9 mouse cellular contexts compared by ENCODE assay signal in genomic region chr16:97534876-97535461, GRCm38 (mm10). TPM values are rescaled to one million over a fixed set of nuclear protein-coding genes. Genes with fewer than 3 reads are reported as not detected.
DNase-seq lines count a peak whose midpoint lies in the region; ATAC-seq and TF ChIP-seq lines count a peak whose summit lies in the region.
"Had no signal": no experiment of that assay in that cellular context is flagged by ENCODE, and none has a peak within 500 bp of the region (broad histone marks: within the 10 kb centered on the region; RNA-seq: fewer than 3 reads in every experiment).

No protein-coding gene starts in this region.

- H3K9me3 ChIP-seq in MEL (replicated peaks; ENCODE audit: insufficient read depth, low read length), result no peaks in the 10 kb centered on the region
- H3K9me3 ChIP-seq in liver, embryonic 15.5 days (replicated peaks), result no peaks in the 10 kb centered on the region

- 20% methylated on average over 5 of the region's 5 CpGs for WGBS in liver, embryonic 15.5 days (ENCODE audit: insufficient replicate concordance)

- peaks cover 0 to 3% of the 10 kb centered on the region in 2 experiments; a peak in 1 of 4 replicates for H3K36me3 ChIP-seq in MEL (ENCODE audit: control insufficient read depth in 1 of 2, insufficient read depth in 2 of 2, low read length in 2 of 2)
- no peaks in the 10 kb centered on the region for H3K36me3 ChIP-seq in liver, embryonic 15.5 days (replicated peaks)

- TF ChIP-seq POLR2A in MEL (IDR thresholded peaks at IDR 0.05; ENCODE audit: control insufficient read depth in 1 of 2, insufficient read depth in 1 of 2, low read depth in 1 of 2, low read length in 2 of 2, poor library complexity in 1 of 2), result no peak

- no peak for TF ChIP-seq CTCF in MEL (IDR thresholded peaks at IDR 0.05 in 2 of 3, conservative IDR thresholded peaks at IDR 0.05 in 1 of 3; ENCODE audit: control insufficient read depth in 1 of 3, insufficient read depth in 1 of 3, low read depth in 2 of 3, low read length in 3 of 3, poor library complexity in 1 of 3, severe bottlenecking in 1 of 3)

- peak overlapping the region; percentile 78 to 92 for H3K4me3 ChIP-seq in MEL (ENCODE audit: control insufficient read depth in 1 of 2, insufficient read depth in 1 of 2, low read depth in 2 of 2, low read length in 2 of 2)
- H3K4me3 ChIP-seq in liver, embryonic 15.5 days (replicated peaks), result peak overlapping the region; percentile 21

- H3K4me1 ChIP-seq in MEL (ENCODE audit: control insufficient read depth in 1 of 2, insufficient read depth in 2 of 2, low read length in 2 of 2), result peaks cover 6 to 14% of the 10 kb centered on the region in 2 experiments; a peak in 3 of 4 replicates
- peaks cover 23% of the 10 kb centered on the region for H3K4me1 ChIP-seq in liver, embryonic 15.5 days (replicated peaks)

- DNase-seq in MEL (ENCODE audit: low read depth, low spot score), result peak; percentile 57
- DNase-seq in brain, embryonic 18.5 days (ENCODE audit: low read depth, low spot score), result peak; percentile 6
- DNase-seq in forelimb bud, embryonic 11.5 days (ENCODE audit: low read depth, low spot score), result peak; percentile 13
- peak; percentile 3 to 30 for DNase-seq in layer of hippocampus, adult 18-20 months (ENCODE audit: low spot score in 2 of 2)
- DNase-seq in naive thymus-derived CD4-positive, alpha-beta T cell, adult 2 months (ENCODE audit: low read depth), result peak; percentile 67
- DNase-seq in thymus, postnatal 4 days, result peak; percentile 23

- peak; percentile 70 to 80 for ATAC-seq in hematopoietic stem cell, adult 5-6 weeks (replicated peaks in 1 of 2; ENCODE audit: insufficient read depth in 1 of 2, low FRiP score in 2 of 2, low TSS enrichment in 1 of 2, low read depth in 1 of 2, poor library complexity in 2 of 2, severe bottlenecking in 2 of 2)
- peak; percentile 66 for ATAC-seq in liver, embryonic 15.5 days (ENCODE audit: insufficient read depth)

- H3K79me2 ChIP-seq in MEL (ENCODE audit: control insufficient read depth, insufficient read depth, low read length, poor library complexity), result no peaks in the 10 kb centered on the region

- TF ChIP-seq RAD21 in MEL (IDR thresholded peaks at IDR 0.05; ENCODE audit: low read depth, low read length), result no peak

- no peak overlapping the region for H3K27ac ChIP-seq in MEL (ENCODE audit: control insufficient read depth, low read depth, low read length)
- H3K27ac ChIP-seq in liver, embryonic 15.5 days (replicated peaks), result peak overlapping the region; percentile 82

- peak overlapping the region; percentile 53 for H3K4me2 ChIP-seq in liver, embryonic 15.5 days

- no peak for TF ChIP-seq EP300 in MEL (IDR thresholded peaks at IDR 0.05; ENCODE audit: low read depth in 1 of 2, low read length in 2 of 2)

- H3K9ac ChIP-seq in MEL (ENCODE audit: control insufficient read depth, low read depth, low read length, poor library complexity, severe bottlenecking), result peak overlapping the region; percentile 60
- no peak overlapping the region for H3K9ac ChIP-seq in liver, embryonic 15.5 days

- H3K27me3 ChIP-seq in MEL (ENCODE audit: control insufficient read depth in 1 of 2, insufficient read depth in 2 of 2, low read length in 2 of 2), result no peaks in the 10 kb centered on the region
- H3K27me3 ChIP-seq in liver, embryonic 15.5 days, result no peaks in the 10 kb centered on the region

TF ChIP-seq in MEL, 35 proteins besides CTCF, POLR2A, EP300 and RAD21:
- no peak for TF ChIP-seq MAFK (IDR thresholded peaks at IDR 0.05; ENCODE audit: borderline replicate concordance, low read depth, low read length)
- TF ChIP-seq TBP (IDR thresholded peaks at IDR 0.05; ENCODE audit: low read depth, low read length), result no peak
- TF ChIP-seq RCOR1 (IDR thresholded peaks at IDR 0.05; ENCODE audit: low read depth, low read length), result no peak
- no peak for TF ChIP-seq CHD1 (IDR thresholded peaks at IDR 0.05; ENCODE audit: low read depth, low read length)
- TF ChIP-seq MAZ (IDR thresholded peaks at IDR 0.05; ENCODE audit: low read depth, low read length), result 0 out of 2 replicates have a peak, but pooled peaks have one; percentile 27
- no peak for TF ChIP-seq E2F4 (IDR thresholded peaks at IDR 0.05; ENCODE audit: borderline replicate concordance, low read depth, low read length)
- TF ChIP-seq NRF1 (IDR thresholded peaks at IDR 0.05; ENCODE audit: insufficient read depth, low read depth, low read length, poor library complexity, severe bottlenecking), result no peak
- TF ChIP-seq GABPA (IDR thresholded peaks at IDR 0.05; ENCODE audit: low read depth, low read length), result no peak
- no peak for TF ChIP-seq HCFC1 (IDR thresholded peaks at IDR 0.05; ENCODE audit: low read depth, low read length)
- no peak for TF ChIP-seq ZMIZ1 (IDR thresholded peaks at IDR 0.05; ENCODE audit: low read depth, low read length)
- TF ChIP-seq ETS1 (IDR thresholded peaks at IDR 0.05; ENCODE audit: low read depth, low read length), result peak; percentile 41; the same call in 1 of the 2 replicates
- 0 out of 2 replicates have a peak, but pooled peaks have one; percentile 12 for TF ChIP-seq MXI1 (IDR thresholded peaks at IDR 0.05; ENCODE audit: low read depth, low read length)

RNA-seq across cellular contexts. Expression of gene Fam3b, which starts 20.4 kb away (rescaled TPM):
- 19.2 and 20.6 TPM in 2 replicates for total RNA-seq in MEL (2012; rRNA removed)
- 10 to 100 TPM in 1 of 2 experiments, not detected in 1; 21.2 TPM for polyA plus RNA-seq in MEL (2012; ENCODE audit: insufficient read depth in 1 of 2, insufficient read length in 2 of 2, low read depth in 1 of 2, low replicate concordance in 2 of 2, missing spikeins in 1 of 2)
- 1.4 TPM in 1 of 2 replicates, not detected in the other for total RNA-seq in hematopoietic stem cell, adult 5-6 weeks (2017)
- total RNA-seq in layer of hippocampus, adult 18-20 months (2021), result not detected
- not detected in 2 replicates for polyA plus RNA-seq in liver, embryonic 15.5 days (2015; fragmentation: Nextera tagmentation; extraction: Ambion mirVana)
- total RNA-seq: gastrocnemius, postnatal 36 days had no signal

Comparison
In these comparisons a context has a peak if more than half of its experiments do, and no peak if none do; other contexts are left out.
1. DNase-seq: peak in every context shown above with its lines; median percentile 67 in naive thymus-derived CD4-positive, alpha-beta T cell, adult 2 months; 57 in MEL; 23 in thymus, postnatal 4 days; 16 in layer of hippocampus, adult 18-20 months; 13 in forelimb bud, embryonic 11.5 days; 6 in brain, embryonic 18.5 days.